Mouse (Mus musculus) kidney, postnatal 10 days (tissue): Measurements from ENCODE around the gene Tnfsf18.

ENCODE experiments used
- DNase-seq: peaks from one replicate; pipeline ENCODE4 v3.0.0; 2021; ENCODE audit warnings: mixed read lengths

The Tnfsf18 gene

DNA sequence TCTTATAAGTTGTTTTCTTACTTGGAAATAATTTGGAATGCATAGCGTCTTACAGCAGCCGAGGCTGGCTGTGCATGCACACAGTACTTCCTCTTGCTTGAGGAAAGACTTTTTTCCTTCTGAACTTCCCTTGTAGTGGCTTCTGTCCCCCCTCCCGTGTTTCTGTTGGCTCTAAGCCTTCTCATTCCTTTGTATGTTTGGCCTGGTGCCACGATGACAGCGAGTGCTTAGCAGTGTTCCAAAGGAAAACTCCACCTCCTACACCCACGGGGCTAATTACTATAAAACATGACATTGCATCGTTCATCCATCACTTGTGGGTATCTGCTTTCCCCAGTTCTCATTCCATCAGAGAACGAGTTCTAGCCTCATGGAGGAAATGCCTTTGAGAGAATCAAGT is at the start of gene Tnfsf18:
Gene Tnfsf18, plus strand, starts transcription at position 313 of the 400 bp plus-strand sequence.
- DNase-seq = peak; percentile 92

DNA sequence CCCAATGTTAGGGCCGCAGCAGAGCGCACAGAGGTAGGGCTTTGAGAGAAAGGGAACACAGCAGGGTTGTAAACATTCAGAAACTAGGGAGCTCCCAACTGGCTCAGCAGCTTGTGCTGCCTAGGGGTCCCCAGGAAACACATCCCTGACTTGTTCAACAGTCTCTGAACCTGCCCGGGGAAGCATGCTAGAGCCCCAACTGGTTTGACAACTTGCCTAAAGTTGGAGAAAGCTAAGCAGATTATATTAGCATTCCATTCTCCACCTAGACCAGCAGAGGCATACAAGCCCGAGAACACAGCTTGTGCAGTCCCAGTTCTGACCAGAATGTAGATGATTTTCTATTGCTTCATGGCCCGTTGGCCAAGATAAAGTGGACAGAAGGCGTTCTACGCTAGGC is 49.6 kb upstream of the Tnfsf18 start:
- DNase-seq = peak; percentile 46

DNA sequence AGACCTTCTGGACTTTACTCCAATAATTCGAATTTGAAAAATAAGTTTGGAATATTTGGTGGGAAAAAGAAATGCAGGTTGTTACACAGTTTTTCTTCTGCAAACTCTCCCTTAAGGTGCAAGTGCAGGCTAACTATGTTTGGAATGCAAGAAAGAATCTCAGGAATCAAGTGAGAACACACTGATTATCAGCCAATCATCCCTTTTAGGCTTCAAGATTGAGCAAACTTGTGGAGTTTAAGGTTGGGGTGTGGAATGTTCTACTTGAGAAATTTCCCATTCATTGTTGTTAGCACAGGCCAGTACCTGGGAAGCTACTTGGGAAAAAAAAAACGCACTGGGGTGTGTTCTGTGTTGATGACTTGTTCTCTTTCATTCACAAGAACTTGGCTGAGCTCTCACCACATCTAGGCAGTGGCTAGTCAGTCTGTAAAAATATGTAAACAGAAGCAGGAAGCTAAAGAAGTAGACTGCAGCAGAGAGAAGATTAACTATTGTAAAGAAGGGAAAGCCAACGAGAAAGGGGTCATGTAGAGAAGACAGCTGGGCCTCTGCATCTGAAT is 42.7 kb upstream of the Tnfsf18 start:
- no peak for DNase-seq

DNA sequence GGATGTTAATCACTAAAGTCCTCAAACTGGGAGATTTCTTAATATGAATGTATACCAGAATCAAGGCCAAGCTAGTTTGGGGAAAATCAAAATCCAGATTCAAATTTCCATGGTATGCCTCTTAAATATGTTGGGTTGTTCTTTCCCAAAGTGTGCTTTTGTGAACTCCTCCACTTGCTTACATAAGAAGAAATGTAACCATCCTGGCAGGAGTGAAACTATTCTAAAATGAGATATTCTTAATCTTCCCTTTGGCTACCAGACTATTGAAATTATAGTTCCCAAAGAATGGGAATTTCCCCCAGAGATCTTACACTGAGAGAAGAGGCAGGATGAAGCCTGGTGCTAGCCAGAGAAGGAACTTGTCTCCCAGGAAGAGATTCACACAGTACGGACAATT is 42.2 kb upstream of the Tnfsf18 start:
- DNase-seq = no peak

DNA sequence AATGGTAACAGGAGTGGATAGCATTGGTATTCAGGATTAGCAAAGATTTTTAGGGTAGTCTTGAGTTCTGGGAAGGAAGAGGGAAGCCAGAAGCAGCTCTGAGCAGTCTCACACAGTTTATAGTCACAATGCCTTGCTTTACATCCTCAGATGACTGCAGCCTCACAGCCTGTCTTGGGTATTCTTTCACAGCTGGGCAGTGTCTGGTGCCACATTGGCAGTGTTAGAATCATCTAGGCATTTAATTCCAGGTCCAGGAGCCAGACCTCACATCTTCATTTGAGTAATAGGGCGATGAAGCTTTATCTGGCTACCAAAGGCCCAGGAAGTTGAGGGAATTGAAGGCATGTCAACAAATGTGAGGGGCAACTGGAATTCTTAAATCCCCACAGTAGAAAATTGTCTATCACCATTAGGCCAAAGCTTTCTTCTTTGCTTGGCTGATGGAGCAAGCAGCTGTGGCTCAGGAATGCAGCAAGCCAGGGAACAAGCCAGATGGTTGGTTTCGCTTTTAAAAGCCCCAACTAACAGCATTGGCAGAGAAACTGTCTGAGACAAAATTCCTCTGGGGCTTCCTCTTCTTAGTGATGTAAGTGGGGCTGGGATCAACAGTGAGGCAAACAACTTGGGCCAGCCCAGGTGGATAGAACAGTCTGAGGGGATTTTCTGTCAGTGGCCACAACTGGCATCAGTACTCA is 30.9 kb upstream of the Tnfsf18 start:
- peak; percentile 56 for DNase-seq

DNA sequence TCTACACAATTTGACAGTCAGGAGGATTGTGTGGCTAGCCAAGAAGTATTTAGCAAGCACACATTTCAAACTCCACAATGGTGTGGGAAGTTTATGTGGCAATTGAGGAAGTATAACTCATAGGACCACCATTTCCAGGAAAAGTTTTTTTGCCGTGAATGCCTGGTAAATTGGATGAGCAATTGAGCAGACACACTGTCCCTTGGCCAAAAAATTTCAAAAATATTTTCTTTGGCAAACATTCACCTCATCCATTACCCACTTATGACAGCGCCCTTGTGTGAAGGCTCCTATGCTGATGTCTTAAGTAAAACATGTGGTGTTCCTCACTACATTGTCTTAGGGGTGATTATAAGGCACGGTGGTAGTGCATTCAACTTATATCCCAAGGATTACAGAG is 17.2 kb upstream of the Tnfsf18 start:
- DNase-seq = no peak

DNA sequence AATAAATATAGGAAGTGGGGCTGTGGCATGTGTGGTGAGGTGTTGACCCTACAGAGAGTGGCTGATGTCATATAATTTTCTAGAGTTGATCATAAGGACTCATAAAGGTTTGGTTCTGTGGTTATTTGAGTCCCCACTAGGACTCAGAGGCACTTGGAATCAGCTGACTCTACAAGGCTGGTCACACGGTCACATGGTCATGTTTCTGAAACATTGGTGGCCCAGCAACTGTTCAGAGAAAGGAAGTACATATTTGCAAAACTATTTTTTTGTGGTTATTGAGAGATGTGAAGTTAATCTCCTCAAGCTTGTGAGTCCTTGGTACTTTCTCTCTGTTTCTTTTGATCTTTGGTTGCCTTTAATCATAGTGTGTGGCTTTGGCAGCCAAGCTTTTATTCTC is 14.6 kb upstream of the Tnfsf18 start:
- no peak for DNase-seq

DNA sequence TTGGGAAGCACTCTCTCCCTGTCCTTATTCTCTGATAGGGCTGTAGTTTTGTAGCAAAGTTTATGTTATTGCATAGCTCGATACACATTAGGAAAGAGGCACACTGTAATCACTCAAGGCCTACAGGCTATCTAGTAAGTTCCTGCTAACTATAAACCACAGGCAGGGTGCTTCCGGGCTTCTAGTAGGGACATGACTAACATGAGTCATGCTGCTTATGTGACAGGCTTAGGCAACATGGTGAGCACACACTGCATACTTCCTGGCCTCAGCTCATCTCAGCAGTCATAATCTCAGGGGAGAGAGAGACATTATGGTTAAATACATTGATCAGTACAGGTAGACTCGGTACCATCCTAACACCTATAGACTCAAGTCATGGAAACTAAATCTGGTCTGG is 12.2 kb upstream of the Tnfsf18 start:
- DNase-seq = no peak

DNA sequence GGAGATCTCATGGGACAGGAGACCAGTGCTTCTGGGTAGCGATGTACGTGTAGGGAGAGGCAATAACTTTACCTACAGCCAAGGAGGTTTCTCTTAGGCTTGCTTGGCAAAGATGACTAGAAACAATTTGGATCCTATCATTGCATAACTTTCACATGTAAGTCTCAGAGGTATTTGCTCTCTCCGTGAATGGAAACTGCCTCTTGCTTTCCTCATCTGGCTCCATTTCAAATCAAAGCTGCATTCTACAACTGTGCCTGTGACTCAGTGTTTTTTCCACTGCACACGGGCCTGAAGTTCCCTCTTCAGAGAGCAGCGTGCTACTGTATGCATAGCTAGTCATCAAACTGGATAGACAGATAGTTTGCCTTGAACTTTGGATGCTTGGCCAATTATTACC is 7.4 kb upstream of the Tnfsf18 start:
- no peak for DNase-seq

DNA sequence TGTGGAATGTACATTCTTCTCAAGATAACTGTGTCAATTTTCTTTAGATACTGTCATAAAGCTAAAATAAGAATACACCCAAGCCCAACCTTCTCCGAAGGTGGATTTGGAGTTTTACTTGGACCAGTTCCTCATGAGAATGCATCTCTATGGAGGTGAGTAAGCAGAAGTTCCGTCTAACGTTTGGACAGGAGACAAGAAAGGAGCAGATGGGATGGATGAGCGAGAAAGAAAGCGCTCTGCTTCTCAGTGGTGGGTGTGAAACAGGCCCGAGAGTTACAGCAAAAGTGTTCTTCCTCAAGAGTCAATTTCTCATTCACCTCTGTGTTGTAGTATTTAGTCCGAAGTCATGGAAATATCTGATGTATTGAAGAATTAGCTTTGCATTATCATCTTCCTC is 2.7 kb upstream of the Tnfsf18 start:
- no peak for DNase-seq

DNA sequence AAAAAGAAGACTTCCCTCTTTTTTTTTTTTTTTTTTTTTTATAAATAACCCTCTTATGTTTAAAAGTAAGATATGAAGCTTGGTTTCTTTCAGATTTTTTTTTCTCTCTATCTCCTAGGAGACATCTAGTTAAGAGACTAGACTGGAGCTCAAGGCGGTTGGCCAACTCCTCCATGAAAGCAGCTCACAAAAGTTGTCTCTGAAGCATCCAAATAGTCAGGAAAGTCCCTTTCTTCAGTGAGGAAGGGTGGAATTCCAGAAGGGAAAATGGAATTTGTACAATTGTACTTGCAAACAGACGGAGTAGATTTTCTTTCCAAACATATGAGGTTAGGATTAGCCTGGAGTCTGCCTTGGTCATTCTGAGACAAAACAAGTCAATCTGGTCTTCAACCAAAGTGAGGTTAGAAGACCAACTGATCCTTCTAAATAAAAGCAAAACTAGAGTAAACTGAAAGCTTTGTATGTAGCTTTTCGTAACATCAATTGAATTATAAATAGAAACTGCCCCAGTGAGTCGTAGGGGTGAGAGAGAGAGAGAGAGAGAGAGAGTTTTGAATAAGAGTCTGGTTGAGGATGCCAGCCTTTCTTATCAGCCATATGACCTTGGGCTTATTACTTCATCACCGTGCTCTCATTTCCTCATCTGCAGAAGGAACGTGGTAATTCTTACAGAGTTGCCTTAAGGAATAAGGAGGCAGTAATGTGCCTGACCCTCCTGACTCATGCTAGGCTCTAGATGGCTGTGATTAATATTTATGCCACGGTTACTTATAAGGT is 2.6 kb downstream of the Tnfsf18 start:
- no peak for DNase-seq

DNA sequence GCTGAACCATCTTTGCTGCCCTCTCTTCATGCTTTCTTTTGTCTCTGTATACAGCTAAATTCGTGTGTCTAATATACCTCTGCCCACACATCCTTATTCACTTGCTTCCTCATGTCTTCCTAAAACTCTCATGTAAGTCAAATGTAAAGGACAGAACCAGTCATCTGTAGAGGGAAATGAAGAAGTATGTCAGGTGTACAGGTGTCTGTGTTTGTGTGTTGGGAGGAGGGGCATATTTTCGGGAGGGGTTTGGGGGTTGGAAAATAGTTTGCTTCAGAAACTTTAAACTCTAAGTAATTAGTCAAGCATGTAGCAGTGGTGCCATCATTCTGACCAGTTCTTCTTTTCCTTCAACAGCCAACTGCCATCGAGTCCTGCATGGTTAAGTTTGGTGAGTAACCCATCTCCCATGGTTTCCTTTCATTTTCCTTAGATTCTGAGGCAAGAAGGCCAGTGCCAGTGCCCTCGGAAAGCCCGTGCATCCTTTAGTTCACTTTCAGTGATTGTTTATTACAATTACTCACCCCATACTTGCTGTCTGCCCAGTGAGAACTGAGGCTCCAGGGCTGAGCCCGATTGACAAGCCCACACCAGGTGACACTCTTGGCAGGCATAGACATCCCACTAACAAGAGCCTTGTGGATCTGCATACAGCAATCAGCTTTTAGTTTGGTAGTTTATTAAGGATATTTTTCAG is 5.8 kb downstream of the Tnfsf18 start:
- no peak for DNase-seq

DNA sequence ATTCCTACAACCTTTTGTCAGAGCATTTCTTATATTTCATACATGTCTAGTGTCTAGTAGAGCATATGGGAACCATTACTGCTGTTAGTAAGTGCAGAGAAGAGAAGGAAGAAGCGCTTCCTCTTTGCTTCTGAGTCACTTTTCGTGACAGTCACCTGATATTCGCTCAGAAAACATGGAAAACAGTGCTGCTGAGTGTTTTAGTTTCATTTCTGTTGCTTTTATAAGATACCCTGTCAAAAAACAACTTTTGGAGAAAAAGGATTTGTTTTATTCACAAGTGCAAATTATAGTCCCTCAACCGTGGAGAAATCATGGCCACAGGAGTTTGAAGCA is 6.3 kb downstream of the Tnfsf18 start:
- DNase-seq = no peak

DNA sequence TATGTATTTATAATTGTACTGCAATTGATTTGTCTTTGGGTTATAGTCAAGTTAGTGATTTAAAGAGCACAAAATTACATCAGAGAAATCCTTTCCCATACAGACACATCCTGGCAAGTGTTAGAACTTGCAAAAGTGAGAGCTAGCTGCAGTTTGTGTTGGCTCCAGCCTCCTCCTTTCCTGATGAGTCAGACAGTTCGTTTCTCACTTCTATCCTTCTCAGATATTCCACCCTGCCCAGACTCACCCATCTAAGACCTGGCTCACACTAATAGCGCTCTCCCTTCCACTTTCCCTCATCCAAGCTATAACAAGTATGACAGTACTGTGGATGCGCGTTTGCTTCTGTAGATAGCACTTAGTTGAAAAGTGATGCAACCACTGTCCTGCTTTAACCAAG is 11.9 kb downstream of the Tnfsf18 start:
- DNase-seq = no peak

DNA sequence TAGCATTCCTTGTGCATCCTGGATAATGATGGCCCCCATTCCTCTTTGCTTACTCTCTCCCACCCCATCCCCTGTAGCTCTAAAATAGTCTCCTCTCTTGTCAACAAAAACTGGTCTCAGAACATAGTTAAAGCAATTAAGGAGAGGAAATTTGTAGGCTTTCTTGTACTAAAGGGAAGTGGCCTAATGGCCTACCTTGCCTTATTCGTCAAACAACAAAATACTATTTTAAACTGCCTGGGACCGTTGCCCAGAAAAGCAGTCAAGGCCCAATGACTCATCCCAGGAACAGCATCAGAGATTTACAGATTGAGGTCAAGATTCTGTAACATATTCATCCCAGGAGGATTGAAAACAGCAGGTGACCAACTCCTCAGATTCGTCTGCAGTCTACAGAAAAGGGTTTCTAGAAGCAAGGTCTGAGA is 13.2 kb downstream of the Tnfsf18 start:
- DNase-seq = peak; percentile 72

DNA sequence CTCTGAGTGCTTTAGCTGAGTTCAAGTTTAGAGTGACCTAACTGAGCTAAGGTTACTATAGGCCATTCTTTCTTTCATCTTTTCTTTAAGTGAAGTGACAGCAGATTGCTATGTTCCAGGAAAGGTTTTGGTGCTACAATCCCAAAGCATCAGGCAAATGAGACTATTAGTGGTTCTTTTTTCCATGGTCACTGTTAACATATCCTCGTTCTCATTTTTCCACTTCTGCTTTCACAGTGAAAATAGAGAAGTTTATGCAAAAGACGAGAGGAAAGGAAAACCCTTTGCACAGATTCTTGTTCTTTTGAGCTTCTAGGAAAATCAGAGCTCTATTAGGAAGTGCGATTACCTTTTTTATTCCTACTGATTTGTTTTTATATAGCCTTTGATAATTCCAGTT is 22.9 kb downstream of the Tnfsf18 start:
- DNase-seq = no peak

DNA sequence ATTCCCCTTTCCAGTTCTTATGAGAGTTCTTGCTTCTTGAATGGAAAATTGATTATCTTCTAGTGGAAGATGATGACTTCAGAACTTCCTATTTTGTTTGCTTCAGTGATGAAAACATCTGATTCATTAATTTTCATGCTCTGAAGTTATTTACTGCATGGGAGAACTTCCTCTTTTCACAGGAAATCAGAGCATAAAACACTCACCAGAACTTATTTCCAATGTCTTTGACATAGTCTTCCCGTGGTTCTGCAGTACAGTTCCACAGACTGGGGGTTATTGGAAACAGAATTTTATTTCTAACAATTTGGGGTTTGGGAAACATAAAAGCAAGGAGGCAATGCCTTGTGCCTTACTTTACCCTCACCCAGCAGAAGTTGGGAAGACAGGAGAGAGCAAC is 25.8 kb downstream of the Tnfsf18 start:
- no peak for DNase-seq

DNA sequence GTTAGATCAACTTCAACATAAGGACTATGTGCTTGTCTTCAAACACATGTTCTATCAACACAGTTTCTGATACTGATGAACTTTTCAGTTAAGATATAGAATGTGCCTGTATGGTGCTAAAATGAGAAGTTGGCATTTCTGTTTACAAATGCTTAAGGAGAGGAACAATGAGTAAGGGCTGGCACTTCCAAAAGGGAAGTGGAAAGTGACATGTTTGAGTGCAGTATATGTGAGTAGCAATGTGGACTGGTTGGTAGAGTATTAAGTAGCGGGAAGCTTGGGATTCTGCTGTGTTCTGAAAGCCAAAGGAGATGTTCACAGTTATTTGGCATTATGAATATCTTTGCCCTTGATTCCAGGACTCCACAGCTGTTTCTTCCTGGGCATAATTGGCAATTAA is 33.7 kb downstream of the Tnfsf18 start:
- no peak for DNase-seq

DNA sequence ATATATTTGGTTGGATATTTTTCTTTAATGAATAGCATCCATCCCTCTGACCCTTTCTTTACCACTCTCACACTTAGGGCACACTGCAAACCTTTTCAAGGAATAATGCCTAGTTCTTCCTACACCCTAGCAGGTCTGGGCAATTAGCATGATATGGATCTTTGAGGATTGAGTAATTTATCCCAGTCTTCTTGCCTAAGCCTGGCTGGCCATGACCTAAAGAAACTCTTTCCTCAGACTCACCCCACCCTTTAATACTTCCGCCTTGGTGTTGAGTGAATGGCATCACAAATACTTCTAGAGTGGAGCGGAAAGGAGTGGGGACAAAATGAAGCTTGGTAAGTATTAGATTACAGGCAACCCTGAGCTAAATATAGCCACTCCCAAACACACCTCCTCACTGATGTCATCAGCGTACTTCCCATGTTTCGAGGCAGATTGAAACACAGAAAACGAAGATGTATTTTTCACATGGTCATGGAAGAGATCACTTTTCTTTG is 56.2 kb downstream of the Tnfsf18 start:
- DNase-seq = no peak

DNA sequence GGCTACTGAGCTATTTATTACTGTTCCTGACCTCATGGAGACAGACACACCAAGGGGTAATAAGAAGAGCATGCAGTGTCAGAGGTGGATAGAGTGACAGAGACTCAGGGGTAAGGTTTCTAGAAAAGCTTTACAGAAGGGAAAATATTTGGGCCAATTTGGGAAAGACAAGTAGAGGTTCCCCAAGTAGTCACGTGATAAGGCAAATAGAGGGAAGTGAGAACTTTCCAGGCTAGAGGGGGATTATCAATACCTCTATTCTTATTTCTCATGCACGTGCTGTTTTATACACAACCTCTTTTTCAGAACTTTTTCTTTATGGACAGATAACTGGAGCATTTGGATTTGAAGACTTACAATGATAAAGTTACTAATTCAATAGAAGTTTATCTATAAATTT is 57.6 kb downstream of the Tnfsf18 start:
- DNase-seq = no peak
